Mouse (Mus musculus) right cerebral cortex, postnatal 14 days (tissue): Measurements from ENCODE around the gene Gatad1.
"Not testable (repeated sequence)": the region's sequence is repeated elsewhere in the genome, so short reads cannot be mapped to it uniquely, and the experiment has no call there.

ENCODE experiments used
- DNase-seq: peaks from one replicate; pipeline ENCODE4 v3.0.0; 2022

Gatad1 gene

DNA sequence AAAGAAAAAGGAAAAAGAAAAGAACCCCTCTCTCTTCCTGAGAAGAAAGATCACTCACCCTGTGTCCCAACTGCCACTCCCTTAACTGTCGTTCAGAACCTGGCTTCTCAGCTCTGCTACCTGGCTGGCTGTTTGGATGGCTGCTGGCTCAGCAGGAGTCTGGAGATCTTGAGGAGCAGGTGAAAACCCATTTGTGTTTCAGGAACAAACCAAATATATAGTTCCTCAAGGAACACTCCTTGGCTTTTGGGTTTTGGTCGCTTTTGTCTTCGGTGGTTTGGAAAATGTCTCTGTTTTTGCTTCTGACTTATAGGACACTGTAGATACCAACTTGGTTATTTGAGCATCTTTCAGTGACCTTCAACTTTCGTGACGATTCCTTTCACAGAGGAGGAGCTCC lies at the start of gene Gatad1:
Gene Gatad1, minus strand, starts transcription at position 101 of the 400 bp plus-strand sequence.
- no peak for DNase-seq

DNA sequence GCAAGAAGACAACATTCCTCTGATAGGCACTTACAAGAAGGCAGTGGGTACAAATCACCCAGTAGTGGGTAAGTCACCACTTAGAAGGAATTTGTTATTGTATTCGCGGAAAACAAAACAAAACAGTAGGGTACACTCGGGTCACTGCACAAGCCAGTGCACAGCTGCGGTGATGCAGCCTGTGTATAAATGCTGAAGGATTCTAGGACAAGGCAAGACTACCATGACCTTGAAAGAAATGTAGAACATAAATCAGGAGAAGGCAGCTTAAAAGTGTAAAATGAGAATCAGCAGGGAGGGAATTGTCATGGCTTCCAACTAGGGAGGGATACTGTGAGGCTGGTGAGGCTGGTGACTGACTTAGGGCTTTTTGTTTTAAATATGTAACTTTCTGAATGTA lies 45.2 kb upstream of the Gatad1 start:
- DNase-seq: no peak

DNA sequence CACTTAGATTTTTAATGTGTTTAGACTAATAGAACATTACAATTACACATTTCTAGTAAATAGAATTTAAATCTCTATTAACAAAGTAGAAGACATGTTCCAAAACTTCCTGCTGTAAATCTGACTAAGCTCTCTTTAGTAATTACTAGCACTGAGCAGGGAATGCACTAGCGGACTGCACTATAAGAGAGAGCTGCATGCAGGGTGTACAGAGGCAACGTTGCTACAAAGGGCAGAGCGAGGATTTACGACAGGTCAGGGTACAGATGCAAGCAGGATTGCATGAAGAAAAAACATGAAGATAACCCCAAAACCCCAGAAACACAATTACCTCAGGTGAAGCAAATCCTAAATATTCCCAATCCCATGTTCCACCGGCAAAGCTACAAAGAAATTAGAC lies 43.0 kb upstream of the Gatad1 start:
- no peak for DNase-seq

DNA sequence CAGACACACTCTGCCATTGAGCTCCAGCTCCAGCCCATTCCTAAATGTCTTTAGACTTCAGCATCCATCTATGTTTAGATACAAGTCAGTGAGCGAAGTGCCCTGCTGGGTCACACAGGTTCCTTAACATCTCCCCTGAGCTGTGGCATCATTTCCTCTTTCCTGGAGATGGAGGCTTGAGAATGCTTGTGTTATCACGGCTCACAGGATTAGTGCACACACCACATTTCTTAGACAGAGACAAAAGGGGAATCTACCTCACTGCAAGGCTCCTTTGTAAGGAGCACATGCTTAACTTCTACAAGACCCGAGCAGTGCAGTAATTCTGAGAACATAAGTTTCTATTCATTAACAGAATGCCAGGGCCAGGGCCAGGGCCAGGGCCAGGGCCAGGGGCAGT lies 39.0 kb upstream of the Gatad1 start:
- no peak for DNase-seq

DNA sequence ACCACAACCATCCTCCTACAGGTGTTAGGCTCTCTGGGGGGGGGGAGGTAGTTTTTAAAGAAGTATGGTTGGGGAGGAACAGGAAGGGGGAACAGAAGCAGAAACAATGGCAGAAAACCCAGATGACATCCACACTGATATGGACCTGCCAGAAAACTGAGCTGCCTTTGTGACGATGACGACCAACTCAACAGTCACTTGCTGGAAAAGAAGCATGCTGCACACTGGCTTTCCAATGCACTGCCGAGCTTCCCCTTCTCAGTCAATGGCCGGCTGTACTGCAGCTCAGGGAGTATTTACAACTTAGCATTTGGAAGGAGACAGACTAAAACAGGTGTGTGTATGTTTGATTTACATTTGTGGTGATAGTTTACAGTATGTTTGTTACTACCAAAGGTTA lies 38.2 kb upstream of the Gatad1 start:
- no peak for DNase-seq

DNA sequence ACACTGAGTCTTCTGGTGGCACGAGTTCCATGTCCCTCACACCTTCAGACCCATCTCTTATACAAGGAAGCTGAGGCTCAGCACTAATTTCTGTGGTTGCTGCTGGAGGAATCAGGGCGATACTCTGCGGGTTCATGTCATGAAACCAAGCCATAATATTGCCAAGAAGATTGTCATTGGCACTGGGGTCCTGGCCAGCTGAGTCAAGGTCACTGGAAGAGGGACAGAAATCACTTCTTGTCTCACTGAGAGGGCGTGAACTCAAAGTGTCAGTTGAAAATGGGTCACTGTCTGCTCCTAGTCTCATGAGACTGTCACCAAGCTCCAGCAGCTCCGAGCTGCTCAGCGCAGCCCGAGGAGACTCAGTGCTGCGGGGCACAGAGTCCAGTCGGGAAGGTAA lies 36.0 kb upstream of the Gatad1 start:
- DNase-seq: no peak

DNA sequence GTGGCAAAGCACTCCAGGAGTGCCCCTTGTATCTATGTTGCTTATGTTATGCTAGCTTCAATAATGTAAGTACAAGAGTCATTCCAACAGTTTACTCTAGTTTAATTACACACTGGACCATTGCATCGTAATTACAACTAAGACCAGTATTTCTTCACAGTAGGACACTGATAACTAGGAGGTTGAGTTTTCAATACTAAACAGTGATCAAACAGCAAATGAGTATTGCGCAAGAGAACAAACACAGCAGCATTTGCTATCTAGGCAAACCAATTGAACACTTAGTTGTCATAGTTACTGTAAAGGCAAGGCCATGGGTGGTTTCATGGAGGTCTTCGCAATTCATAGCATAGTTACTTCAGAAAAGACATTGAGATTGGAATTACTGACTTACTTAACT lies 34.3 kb upstream of the Gatad1 start:
- DNase-seq: no peak

DNA sequence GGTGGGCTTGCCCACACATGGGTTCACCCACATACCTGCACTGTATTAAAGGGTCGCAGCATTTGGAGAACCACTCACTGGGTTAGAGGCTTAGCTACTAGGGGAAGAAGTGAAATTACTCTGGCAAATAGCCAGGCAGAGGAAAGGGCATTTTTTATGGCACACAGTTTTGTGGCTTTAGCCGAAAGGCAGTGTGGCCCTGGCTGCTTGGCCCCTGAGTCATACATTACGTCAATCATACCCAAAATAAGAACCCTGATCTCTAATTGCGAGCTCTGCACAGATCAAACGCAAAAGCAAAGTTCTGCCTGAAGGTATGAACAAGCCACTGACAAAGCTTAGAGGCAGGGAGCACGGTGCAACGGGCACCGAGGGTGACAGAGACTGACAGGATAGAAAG lies 31.3 kb upstream of the Gatad1 start:
- DNase-seq: no peak

DNA sequence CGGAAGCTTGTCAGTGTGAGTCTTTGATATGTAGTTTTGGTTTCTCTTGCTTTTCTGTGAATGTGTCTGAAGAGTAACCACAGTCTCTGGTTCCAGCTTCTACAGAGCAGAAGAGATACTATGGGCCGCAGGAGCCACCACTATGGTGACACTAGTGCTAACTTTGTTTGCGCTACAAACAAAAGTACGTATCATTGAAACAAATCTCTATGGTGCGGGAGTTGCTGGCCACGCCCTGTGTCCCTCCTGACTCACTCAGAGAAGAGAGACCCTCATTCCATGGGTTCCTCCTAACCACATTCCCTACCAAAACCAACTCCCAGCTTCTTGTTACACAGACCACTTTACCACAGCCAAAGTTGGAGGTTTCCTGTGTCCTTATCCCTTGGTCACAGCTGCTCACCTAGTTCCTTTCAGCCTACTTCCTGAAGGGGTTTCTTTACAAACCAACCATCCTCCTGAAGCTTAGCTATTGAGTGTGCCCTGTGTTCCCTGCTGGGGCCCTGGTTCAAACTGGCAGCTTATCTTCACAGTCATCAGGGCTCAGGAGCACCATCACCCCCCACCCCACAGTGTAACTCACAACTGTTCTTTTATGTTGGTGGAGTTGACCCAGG lies 13.1 kb upstream of the Gatad1 start:
- no peak for DNase-seq

DNA sequence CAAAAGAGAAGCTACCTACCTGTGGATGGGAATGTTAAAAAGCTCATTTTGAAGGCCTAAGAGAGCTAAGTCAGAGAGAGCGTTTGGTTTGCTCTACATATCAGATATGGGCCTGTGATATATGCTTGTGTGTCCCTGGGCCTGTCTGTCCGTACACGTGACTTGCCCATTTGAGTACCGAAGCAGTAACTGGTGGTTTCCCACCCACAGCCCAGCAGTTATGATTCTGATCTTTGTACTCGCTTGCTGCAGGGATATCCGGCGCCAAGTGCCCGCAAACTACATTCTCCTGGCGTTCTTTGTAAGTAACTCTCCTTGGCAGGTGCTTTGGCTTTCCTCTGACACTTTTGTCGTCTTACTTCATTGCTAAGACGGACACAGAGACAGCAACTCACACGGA lies 9.6 kb upstream of the Gatad1 start:
- DNase-seq: no peak

DNA sequence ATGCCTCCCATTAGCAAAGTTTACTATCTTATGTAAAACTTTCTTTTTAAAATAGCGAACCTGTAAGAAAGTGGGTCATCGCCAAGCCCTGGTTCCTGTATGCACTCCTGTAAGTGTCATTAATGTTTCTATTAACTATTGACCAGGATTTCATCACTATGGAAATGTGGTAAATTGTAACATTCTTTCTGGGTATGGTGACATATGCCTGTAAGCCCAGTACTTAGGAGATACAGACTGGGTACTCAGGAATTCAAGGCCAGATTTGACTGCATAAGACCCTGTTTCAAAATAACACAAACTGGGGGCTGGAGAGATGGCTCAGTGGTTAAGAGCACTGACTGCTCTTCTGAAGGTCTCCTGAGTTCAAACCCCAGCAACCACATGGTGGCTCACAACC lies 8.2 kb upstream of the Gatad1 start:
- DNase-seq: no peak

DNA sequence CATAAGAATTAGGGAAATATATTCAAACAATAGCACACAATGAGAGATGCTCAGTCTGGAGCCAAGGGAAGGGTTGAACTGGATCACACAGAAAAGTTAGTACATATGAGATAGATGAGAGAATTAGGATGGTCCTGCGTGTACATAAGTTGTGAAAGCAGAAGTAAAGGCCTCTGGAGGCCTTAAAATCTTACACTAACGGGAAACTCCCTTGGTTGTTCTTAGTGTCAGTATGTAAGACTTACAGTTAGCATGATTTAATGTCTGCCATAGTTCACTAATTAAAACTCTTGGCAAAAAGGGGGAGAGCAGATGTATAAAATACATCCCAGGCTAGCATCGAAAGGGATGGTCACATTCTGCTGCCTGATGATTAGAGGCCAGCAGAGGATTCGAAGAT lies 3.2 kb downstream of the Gatad1 start:
- DNase-seq: no peak

DNA sequence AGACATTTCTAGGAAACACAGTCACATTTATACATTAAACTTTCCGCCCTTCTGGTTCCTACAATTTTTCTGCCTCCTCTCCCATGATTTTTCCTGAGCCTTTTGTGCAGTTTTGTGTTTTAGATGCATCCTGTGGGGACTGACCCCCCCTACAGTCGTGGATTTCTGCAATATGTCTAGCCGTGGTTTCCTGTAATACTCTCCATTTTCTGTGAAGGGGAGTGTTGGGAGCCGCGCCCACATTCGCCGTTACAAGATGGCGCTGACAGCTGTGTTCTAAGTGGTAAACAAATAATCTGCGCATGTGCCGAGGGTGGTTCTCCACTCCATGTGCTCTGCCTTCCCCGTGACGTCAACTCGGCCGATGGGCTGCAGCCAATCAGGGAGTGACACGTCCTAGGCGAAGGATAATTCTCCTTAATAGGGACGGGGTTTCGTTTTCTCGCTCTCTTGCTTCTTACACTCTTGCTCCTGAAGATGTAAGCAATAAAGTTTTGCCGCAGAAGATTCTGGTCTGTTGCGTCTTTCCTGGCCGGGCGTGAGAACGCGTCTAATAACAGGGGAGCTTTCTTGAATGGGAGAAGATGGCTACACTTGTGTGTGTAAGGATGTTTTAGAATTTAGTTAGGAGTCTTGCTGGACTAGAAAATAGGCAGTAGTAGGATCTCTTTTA lies 3.9 kb downstream of the Gatad1 start:
- not testable (repeated sequence) for DNase-seq

DNA sequence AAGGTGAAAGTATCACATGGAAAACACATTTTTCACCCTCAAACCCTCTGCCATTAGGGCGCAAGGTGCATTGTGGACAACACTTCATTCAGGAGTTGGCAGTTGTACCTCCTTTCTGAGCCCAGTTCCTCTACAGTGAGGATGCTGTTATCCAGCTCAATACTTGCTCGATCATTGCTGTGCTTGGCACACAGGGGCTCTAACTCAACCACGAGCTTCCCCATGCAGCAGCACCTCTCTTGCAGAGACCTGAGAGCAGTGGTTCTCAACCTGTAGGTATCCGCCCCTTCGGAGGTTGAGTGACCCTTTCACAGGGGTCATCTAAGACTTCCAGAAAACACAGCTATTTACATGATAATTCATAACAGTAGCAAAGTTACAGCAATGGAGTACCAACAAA lies 5.4 kb downstream of the Gatad1 start:
- no peak for DNase-seq

DNA sequence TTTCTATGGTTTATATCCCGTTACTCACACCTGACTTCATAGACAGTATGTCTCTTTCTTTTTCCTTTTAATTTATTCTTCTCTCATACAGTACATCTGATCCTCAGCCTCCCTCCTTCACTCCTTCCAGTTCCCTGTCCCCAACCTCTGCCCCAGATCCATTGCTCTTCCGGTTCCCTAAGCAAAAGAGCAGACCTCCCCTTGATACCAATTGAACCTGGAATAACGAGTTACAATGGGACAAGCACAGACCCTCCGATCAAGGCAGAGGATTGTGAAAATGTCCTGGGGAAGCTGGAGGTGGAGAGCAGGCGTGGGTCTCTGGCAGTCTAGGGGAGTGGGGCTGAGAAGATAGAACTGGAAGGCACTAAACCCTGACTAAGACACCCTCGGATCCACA lies 6.1 kb downstream of the Gatad1 start, which contains the start of gene Tmbim7:
Gene Tmbim7, plus strand, starts transcription at position 301 of the 400 bp plus-strand sequence.
- DNase-seq: no peak

DNA sequence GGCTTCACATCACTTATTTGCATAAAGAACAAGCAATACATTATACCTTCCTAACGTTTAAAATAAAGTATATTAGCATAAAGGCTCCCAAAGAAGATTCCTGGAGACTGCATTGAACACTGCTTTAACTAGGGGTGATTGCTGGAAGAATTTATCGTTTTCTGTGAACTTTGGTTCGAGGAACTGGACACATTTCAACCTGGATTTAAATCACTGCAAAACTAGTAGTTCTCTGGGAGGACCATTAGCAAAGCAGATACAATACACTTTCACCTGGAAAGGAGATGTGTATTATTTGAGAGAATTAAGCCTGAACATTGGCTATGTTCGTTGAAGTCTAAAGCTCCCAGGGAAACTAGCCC lies 8.2 kb downstream of the Gatad1 start:
- no peak for DNase-seq

DNA sequence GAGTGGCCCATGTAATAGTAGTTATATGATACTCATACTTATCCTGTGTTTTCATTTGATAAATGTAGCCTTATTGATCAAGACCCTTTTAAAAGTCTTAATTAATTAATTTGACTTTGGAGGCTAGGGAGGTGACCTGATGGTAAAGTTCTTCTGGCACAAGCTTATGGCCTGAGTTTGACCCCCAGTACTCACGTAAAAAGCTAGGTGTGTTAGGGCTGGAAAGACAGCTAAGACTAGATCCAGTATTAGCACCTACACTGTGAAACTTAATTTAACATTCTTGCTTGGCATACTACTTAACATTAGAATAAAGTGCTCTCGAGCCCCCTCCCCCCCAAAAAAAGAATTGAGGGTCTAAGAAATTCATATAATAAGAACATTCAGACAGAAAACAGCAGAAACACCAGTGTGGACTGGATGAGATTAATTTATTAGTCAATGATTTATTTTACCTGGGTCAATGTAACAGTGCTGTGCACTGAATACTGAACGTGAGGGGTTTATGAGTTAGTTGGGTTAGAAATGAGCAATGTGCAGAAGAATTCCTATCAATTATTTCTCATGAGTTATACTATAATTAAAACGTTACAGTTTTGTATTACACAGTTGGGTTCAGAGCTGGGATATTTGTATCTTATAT lies 8.7 kb downstream of the Gatad1 start:
- no peak for DNase-seq

DNA sequence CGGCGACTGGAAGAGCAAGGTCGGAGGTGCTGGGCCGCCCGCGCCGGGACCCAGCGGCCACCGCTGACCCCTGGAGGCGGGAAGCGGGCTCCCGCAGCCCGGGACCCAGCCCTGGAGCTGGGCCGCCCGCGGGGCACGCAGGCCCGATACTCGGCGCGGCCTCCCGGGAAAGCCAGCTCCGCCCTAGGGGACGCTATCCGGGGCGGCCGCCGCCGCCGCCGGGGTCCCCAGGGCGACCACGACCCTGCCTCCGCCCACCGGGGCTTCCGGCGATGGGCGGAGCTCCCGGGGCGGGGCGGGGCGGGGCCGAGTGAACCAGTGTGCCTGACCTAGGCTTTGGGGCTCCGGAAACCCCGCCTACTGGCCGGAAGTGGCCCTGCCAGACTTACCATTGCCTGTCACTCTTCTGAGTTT lies 9.3 kb downstream of the Gatad1 start:
- DNase-seq: peak; percentile 76

DNA sequence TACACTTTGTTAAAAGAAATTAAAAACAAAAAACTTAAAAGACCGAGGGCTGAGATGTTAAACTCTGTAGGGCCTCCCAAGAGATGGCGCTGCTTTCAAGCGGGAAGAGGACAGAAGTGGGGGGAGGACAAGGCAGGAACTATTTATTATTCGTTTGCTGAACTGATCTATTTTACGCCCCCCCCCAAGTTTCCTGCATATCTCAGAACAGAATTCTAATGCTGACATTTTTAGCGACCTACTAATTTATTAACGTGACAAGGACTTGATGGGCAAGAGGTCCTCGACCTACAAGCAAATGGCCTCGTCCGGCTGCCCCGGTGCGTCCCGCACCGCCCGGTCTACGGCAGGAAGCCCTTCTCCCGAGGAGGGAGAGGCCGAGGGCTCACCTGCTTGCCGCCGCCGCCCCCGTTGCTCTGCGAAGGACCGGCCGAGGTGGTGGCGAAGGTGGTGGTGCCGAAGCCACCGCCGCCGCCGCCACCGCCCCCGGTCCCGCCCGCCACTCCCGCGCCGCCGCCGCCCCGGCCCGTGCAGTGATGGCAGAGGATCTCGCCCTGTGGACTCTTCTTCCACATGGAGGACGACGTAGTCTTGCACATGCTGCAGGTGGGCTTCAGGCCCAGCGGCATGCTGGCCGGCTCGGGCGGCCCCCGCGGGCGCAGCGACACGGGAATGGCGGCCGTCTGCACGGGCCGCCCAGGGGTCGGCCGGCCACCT lies 9.8 kb downstream of the Gatad1 start:
- DNase-seq: peak; percentile 48

DNA sequence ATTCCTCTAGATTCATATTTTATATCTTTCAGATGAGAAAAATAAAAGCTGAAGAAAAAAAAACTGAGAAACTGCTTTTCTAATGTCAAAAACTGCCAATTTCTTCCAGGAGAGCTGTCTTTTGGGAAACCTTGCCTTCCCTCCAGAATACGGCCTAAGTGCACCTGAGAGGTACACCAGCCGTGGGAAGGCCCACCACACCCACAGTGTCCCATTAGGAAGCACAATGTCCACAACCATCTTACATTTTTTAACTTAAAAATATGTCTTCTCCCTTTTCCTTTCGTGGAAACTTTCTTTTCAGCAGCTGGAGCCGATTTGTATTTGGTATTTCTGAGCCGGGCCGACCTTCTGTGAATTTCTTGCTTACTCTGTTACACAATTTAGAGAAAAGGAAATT lies 10.4 kb downstream of the Gatad1 start:
- no peak for DNase-seq

DNA sequence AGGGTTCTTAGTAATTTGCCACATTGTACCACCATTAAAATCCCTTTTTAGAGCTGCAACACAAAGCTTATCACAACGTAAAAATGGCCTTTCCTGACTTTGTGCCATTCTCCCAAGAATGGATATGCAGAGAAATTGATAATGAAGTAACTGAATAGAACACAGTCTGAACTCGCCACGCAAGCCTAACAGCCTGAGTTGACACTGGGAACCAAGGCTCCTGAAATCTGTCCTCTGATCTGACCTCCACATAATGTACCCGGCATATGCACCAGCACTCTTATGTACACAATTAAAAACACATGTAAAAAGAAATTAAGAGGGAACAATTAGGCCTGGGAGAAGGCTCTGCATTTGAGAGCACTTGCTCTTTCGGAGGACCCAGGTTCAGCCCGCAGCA lies 11.7 kb downstream of the Gatad1 start:
- no peak for DNase-seq

DNA sequence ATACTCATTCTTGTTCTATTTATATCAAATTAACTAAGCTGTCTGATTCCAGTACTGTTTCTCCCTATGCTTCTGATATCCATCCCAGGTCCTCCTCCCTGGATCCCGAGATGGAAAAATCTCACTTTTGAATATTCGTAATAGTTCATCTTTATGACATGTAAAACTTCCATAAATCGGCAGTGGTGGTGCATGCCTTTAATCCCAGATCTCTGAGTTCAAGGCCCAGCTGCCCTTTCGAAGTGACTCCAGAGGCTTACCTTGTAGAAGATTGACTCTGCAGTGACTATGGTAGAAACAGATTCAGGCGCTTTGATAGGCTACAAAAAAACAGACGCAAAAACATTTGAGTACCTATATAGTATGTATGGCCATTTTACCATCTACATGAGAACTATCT lies 12.4 kb downstream of the Gatad1 start:
- no peak for DNase-seq

DNA sequence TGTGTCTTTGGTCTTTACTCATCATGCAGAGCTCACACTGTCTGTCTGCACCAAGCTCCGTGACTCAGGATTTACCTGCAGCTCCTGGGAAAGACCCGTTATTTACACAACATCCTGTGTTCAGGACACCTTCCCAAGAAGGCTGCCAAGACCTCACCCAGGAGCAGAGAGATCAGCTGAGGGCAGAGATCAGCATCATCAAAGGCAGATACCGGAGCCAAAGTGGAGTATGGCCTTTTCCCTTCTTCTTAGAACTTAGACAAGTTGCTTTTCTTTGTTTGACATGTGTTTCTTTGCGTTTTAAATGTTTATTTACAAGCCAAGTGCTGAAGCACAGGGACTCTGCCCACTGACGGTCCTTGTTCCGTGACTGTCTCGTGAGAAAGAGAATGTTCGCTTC lies 21.7 kb downstream of the Gatad1 start:
- DNase-seq: no peak

DNA sequence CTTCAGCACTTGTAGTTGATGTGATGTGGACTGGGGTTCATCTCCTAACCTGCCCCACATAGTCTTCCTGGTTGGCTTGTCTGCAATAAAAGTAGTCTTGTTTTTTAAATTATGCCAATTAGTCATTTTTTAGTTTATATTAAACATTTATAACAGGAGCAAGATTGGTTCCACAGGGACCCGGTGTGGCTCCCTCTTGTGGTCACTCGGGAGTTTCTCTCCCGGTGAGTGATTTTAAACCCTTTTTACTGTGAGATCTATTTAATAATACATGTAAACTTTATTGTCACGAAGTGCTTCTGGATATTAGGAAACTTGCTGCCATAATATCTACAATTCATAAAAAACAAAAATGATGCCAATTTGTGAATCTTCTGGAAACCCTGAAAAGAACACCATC lies 23.0 kb downstream of the Gatad1 start:
- no peak for DNase-seq
